Mouse (Mus musculus): ENCODE results near the gene Gm11213. TPM values are rescaled to one million over a fixed set of nuclear protein-coding genes. Genes with fewer than 3 reads are reported as not detected.

Gene Gm11213
- total RNA-seq, 1 experiment from 2014 or later = not detected

Other genes with a start within 250 kb of the Gm11213 start
- gene Orm3, start 249.1 kb downstream of the Gm11213 start, total RNA-seq (2021) = 9.9 and 10.4 TPM in 2 replicates
- 3.3 and 6.7 TPM in 2 replicates for gene Orm2, start 242.8 kb downstream of the Gm11213 start, total RNA-seq (2021)
- 2.7 and 3.8 TPM in 2 replicates for gene Akna, start 201.9 kb downstream of the Gm11213 start, total RNA-seq (2021)
- 43.9 and 54.7 TPM in 2 replicates for gene Whrn, start 109.3 kb downstream of the Gm11213 start, total RNA-seq (2021)
- 178 and 188 TPM in 2 replicates for gene Atp6v1g1, start 60.5 kb downstream of the Gm11213 start, total RNA-seq (2021)
- 14.2 and 19.8 TPM in 2 replicates for gene Tmem268, start 46.5 kb downstream of the Gm11213 start, total RNA-seq (2021)
- not detected in 2 replicates for gene Tex48, start 17.2 kb upstream of the Gm11213 start, total RNA-seq (2021)
- not detected in 2 replicates for gene Gm11214, start 58.1 kb upstream of the Gm11213 start, total RNA-seq (2021)
- gene Tnfsf15, start 139.9 kb upstream of the Gm11213 start, total RNA-seq (2021) = 0.12 TPM in 1 of 2 replicates, not detected in the other

Data from adrenal gland, postnatal 25 days (tissue).